Mouse (Mus musculus) neural tube, embryonic 14.5 days (tissue): Measurements from ENCODE around the gene Nfia. TPM values are rescaled to one million over a fixed set of nuclear protein-coding genes. Genes with fewer than 3 reads are reported as not detected.

Source experiments
- ATAC-seq: fragments of 200-750 bp; cut with Nextera tagmentation; 2 replicates; pipeline ENCODE4 v1.8.0; 2017; ENCODE audit warnings: low read depth, mild to moderate bottlenecking, moderate TSS enrichment, moderate library complexity
- H3K27ac ChIP-seq: fragments of 300-500 bp; sonication (generic); 2 replicates; pipeline ENCODE4 v1.5.1; 2014; ENCODE audit warnings: low read depth, mild to moderate bottlenecking, control low read depth, low read length, moderate library complexity, mixed read lengths
- H3K27me3 ChIP-seq: fragments of 300-500 bp; sonication (generic); 2 replicates; pipeline ENCODE4 v1.6.1; 2014; ENCODE audit warnings: low read length; ENCODE audit not compliant: control insufficient read depth, insufficient read depth
- H3K36me3 ChIP-seq: fragments of 300-500 bp; sonication (generic); 2 replicates; pipeline ENCODE4 v1.6.1; 2014; ENCODE audit warnings: low read length, mixed read lengths; ENCODE audit not compliant: control insufficient read depth, insufficient read depth
- H3K4me1 ChIP-seq: fragments of 300-500 bp; sonication (generic); 2 replicates; pipeline ENCODE4 v1.6.1; 2014; ENCODE audit warnings: low read length; ENCODE audit not compliant: control insufficient read depth, insufficient read depth
- H3K4me2 ChIP-seq: fragments of 300-500 bp; sonication (generic); 2 replicates; pipeline ENCODE4 v1.6.1; 2014; ENCODE audit warnings: mild to moderate bottlenecking, low read depth, low read length, control low read depth
- H3K4me3 ChIP-seq: fragments of 300-500 bp; sonication (generic); 2 replicates; pipeline ENCODE4 v1.5.1; 2014; ENCODE audit warnings: low read depth, low read length, control low read depth, mixed read lengths
- H3K9ac ChIP-seq: fragments of 300-500 bp; sonication (generic); replicated peaks from 2 replicates; pipeline ENCODE4 v1.6.1; 2014; ENCODE audit warnings: low read depth, mild to moderate bottlenecking, control low read depth, low read length, mixed read lengths
- H3K9me3 ChIP-seq: fragments of 300-500 bp; sonication (generic); 2 replicates; pipeline ENCODE4 v1.6.1; 2016; ENCODE audit warnings: low read length; ENCODE audit not compliant: control insufficient read depth
- WGBS: fragments of 180-500 bp; shearing (Covaris S2); extraction: QIAGEN DNeasy Blood & Tissue Kit; methylation state at CpG from one replicate; pipeline ENCODE4 v1.1.7; 2014; 5-methylcytosine and 5-hydroxymethylcytosine counted together
- polyA plus RNA-seq: library from polyadenylated mRNA; unstranded; fragments of >200 nt; fragmentation: Nextera tagmentation; extraction: Ambion mirVana; gene quantifications from 2 replicates; pipeline ENCODE4 v1.2.1, GENCODE M21; 2014

Gene Nfia
- polyA plus RNA-seq, 1 experiment from 2014 or later: 50.0 TPM

DNA sequence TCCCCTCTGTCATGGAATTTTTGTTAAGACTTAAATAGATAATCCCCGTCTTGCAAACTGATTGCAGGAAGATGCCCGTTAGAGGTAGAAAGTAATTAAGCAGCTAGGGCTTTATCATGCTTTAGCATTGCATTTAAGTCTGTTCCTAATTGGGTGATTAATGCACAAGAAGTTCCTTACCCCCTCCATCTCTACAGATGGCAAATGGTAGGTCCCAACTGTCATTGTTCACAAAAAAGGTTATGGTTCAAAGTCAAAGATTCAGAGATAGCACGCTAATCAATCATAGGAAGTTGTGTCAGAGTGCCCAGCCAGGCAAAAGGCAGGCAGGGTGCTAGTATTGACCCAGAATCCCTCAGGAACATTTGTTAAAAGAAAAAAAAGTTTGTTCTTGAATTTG is 31.3 kb downstream of the Nfia start:
- Histone ChIP-seq H3K9me3 (no peaks in the 10 kb centered on the region), H3K9ac (no peak overlapping the region), H3K27me3 (no peaks in the 10 kb centered on the region), H3K36me3 (no peaks in the 10 kb centered on the region), H3K4me1 (0 out of 2 replicates have a peak, but pooled peaks cover 4% of the 10 kb centered on the region), H3K4me2 (no peak overlapping the region), H3K4me3 (no peak overlapping the region), H3K27ac (no peak overlapping the region)
- ATAC-seq: no peak
- 62% methylated on average over 3 of the region's 3 CpGs for WGBS

DNA sequence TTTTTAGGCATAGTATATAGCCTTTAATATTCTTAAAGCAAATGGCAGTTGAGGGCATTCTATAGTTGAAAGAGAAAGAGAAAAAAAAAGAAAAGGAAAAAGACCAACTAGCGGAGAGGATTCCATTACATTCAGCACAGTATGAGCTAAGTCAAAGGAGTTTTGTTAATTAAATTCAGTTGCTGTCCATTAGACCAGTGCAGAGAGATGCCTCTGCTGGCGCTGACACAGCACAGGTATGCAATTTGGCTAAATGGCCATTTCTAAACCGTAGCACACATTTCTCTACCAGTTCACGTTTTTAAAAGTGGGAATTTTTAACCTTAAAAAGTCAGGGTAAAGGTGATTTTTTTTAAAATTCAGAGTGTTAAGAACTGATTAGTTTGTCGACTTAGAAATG is 32.1 kb downstream of the Nfia start:
- Histone ChIP-seq H3K36me3 (no peaks in the 10 kb centered on the region), H3K27ac (no peak overlapping the region), H3K4me1 (0 out of 2 replicates have a peak, but pooled peaks cover 4% of the 10 kb centered on the region), H3K27me3 (no peaks in the 10 kb centered on the region), H3K4me3 (no peak overlapping the region), H3K4me2 (no peak overlapping the region), H3K9ac (no peak overlapping the region), H3K9me3 (no peaks in the 10 kb centered on the region)
- 55% methylated on average over 5 of the region's 5 CpGs for WGBS
- no peak for ATAC-seq

DNA sequence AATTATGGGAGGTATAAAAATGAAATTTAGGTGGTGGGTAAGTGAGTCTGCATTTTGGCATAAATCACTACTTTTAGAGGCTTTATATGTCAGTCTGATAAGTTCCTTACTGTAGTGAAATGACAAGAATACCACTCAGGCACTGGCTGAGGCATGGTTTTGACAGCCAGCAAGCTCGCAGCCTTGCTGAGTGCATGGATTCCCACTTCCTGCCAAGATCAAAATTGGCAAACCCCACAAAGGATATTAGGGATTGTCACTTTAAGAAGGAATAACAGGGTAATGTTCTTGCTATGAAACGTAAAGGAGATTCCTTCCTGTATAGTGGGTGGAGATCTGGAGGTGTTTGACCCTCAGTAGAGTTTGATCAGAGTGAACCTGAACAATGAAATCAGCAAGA is 32.7 kb downstream of the Nfia start:
- Histone ChIP-seq H3K27ac (no peak overlapping the region), H3K9me3 (no peaks in the 10 kb centered on the region), H3K36me3 (no peaks in the 10 kb centered on the region), H3K9ac (no peak overlapping the region), H3K4me1 (0 out of 2 replicates have a peak, but pooled peaks cover 4% of the 10 kb centered on the region), H3K27me3 (no peaks in the 10 kb centered on the region), H3K4me2 (no peak overlapping the region), H3K4me3 (no peak overlapping the region)
- WGBS: 25% methylated on average over 2 of the region's 2 CpGs
- no peak for ATAC-seq

DNA sequence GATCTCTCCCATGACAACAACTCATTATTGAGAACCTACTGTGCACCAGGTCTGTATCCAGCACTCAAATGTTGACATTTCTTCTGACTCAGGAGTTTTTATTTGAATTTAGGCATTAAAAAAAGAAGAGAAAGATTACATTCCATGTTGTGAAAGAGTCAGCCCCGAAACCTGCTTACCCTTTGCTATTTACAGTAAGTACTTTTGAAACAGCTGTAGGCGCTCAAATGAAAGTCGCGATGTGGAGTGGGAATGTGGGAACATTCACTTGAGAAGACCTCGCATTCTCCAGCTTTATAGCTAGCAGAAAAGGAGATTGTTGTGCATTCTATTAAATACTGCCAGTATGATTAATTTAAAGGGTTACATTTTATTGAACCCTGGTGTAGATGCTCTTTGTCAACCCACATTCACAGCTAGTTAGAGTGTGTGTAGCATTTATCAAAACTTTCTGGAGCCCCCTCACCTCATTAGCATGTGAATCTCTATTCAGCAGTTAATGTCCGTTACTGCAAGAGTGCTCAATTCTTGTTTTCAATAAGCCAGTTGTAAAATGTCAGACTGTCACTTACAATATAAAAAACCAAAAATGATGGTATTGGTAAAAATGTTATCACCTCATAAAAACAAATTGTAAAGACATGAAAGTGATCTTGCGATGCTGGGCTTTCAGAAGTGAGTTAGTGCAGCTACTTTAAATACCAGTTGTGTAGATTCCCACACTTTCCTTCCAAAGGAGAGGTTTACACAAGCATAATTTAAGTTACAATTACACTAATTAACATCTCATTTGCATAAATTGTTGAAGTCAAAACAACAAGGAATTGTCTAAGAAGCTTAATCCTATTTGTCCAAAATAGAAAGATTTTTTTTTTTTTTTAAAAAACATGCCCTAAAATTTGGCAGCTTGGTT is 33.6 kb downstream of the Nfia start:
- H3K4me3 ChIP-seq: no peak overlapping the region
- H3K27ac ChIP-seq: no peak overlapping the region
- 17% methylated on average over 7 of the region's 7 CpGs for WGBS
- no peaks in the 10 kb centered on the region for H3K27me3 ChIP-seq
- peak; percentile 79; the same call in 1 of the 2 replicates for ATAC-seq
- no peaks in the 10 kb centered on the region for H3K9me3 ChIP-seq
- no peak overlapping the region; the same call in 1 of the 2 replicates for H3K4me2 ChIP-seq
- H3K4me1 ChIP-seq: 0 out of 2 replicates have a peak, but pooled peaks cover 4% of the 10 kb centered on the region
- no peaks in the 10 kb centered on the region for H3K36me3 ChIP-seq
- H3K9ac ChIP-seq: no peak overlapping the region

DNA sequence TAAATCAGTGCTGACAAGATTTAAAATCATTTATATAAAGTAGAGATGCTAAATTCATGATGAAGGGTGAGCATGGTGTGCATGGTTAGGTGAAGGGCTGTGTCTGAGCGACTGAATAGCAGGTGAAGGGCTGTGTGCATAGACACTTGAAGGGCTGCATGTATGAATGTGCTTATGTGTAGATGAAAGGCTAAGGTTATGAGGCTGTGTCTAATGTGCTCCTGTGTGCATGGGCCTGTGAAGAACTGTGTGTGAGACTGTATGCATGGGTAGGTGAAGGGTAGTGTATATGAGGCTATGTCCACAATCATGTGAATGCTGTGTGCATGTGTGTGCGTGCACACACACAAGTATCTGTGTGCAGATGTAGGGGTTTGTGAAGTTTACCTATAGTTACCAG is 34.4 kb downstream of the Nfia start:
- H3K9me3 ChIP-seq: no peaks in the 10 kb centered on the region
- H3K36me3 ChIP-seq: no peaks in the 10 kb centered on the region
- WGBS: 72% methylated on average over 2 of the region's 2 CpGs
- H3K4me2 ChIP-seq: no peak overlapping the region
- H3K27me3 ChIP-seq: no peaks in the 10 kb centered on the region
- H3K4me3 ChIP-seq: no peak overlapping the region
- H3K9ac ChIP-seq: no peak overlapping the region
- ATAC-seq: peak; percentile 45; the same call in 1 of the 2 replicates
- no peak overlapping the region for H3K27ac ChIP-seq
- H3K4me1 ChIP-seq: 0 out of 2 replicates have a peak, but pooled peaks cover 4% of the 10 kb centered on the region

DNA sequence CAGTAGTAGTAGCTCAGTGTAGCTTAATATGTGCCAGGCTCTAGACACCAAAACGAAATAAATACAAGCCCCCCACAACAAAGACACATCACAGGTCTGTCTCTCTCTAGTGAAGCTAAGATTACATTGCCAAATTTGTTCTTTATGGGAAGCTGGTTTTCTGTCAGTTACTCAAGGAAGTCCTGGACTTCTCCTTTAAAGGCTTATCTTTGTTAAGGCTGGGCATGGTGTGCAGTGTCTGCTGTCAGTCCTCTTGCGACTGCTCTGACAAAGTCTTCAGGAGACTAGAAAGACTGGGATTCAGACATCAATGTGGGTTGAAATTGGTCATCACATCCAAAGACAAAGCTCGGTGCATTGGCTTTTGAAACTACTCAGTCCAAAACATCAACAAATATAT is 36.4 kb downstream of the Nfia start:
- ATAC-seq: no peak
- 90% methylated on average over 3 of the region's 3 CpGs for WGBS

DNA sequence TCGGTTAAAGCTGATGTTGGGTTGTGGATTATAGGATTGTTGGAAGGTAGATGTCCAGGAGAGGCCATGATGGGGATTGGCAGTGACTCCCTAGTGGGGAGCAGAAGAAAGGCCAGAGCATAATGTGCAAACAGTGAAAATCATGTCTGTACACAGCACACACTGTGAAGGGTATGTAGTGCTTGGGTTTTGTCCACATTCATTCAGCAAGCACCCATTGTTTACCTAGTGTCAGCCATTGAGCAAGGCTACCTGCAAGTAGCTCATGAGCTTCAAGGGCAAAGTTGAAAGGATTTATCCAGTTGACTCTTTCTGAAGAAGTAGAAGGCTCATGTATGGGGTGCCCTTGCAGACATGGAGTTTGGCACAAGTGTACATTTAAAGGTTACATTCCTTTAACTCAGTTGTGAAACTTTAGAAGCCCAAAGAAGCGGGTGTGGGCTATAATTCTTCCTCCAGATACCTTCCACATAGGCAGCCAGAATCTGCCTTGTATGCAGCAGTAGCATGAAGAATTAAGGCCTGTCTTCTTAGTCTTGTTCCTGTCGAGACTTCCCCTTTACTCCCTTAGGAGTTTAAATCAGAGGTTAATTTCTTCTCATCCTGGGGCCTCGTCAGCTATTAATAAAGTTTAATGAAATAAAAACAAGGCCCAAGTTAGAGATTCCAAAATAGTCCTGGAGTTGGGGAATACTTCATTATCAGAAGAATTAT is 37.2 kb downstream of the Nfia start:
- ATAC-seq: no peak
- Histone ChIP-seq H3K4me3 (no peak overlapping the region), H3K27me3 (no peaks in the 10 kb centered on the region), H3K9me3 (no peaks in the 10 kb centered on the region), H3K27ac (no peak overlapping the region), H3K36me3 (no peaks in the 10 kb centered on the region), H3K9ac (no peak overlapping the region), H3K4me1 (0 out of 2 replicates have a peak, but pooled peaks cover 4% of the 10 kb centered on the region), H3K4me2 (no peak overlapping the region)
- WGBS: 64% methylated on average over 4 of the region's 4 CpGs

More for the DNA sequence above, 36.4 kb downstream of the Nfia start:
- H3K27me3 ChIP-seq: no peaks in the 10 kb centered on the region
- no peak overlapping the region for H3K27ac ChIP-seq
- no peaks in the 10 kb centered on the region for H3K9me3 ChIP-seq
- no peak overlapping the region for H3K4me2 ChIP-seq
- no peaks in the 10 kb centered on the region for H3K36me3 ChIP-seq
- no peak overlapping the region for H3K9ac ChIP-seq
- H3K4me3 ChIP-seq: no peak overlapping the region
- H3K4me1 ChIP-seq: 0 out of 2 replicates have a peak, but pooled peaks cover 4% of the 10 kb centered on the region

DNA sequence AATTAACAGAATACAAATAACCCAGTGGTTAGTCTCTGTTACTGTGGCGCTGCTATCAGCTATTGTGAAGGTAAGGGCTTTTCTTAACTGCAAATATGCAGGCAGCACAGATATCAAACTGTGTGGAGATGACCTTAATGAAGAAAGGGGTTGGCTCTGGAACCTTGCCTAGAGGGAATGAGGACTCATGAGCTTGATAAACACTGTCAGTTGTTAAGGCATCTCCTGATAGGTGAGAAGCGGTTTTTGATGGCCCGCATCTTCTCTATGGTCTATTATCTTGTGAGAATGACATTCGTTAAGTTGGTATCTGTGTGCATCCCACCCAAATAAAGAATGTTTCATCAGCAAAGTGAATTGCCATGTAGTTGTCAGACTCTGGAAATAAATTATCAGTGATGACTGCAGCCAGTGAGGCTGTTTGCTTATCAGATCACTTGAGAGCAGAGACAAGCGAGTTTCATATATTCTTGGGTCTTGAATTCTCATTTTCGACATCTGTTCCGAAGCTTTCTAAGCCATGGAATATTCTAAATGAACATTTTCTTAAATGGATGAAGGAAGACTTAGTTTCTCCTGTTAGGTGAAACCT is 37.9 kb downstream of the Nfia start:
- ATAC-seq: no peak
- 86% methylated on average over 7 of the region's 7 CpGs for WGBS
- Histone ChIP-seq H3K4me2 (no peak overlapping the region), H3K27me3 (no peaks in the 10 kb centered on the region), H3K27ac (no peak overlapping the region), H3K4me1 (0 out of 2 replicates have a peak, but pooled peaks cover under 1% of the 10 kb centered on the region), H3K4me3 (no peak overlapping the region), H3K9me3 (no peaks in the 10 kb centered on the region), H3K36me3 (no peaks in the 10 kb centered on the region), H3K9ac (no peak overlapping the region)
